Mouse (Mus musculus) layer of hippocampus, adult 9-11 months (tissue): ENCODE measurements around the gene Ncapd3.

ENCODE experiments used
- DNase-seq: peaks from one replicate; pipeline ENCODE4 v3.0.0; 2022

Ncapd3 gene

GRCm38 (mm10) chr9:27029828-27030762 is at the start of gene Ncapd3, which contains the start of gene Vps26b:
TSS of gene Ncapd3 (plus strand) at chr9:27030175.
TSS of gene Vps26b (minus strand) at chr9:27030065.
- DNase-seq = peak; percentile 97

GRCm38 (mm10) chr9:26985090-26985613 is 44.8 kb upstream of the Ncapd3 start:
- no peak for DNase-seq

GRCm38 (mm10) chr9:26985668-26986277 is 44.2 kb upstream of the Ncapd3 start:
- DNase-seq = no peak

- DNase-seq = no peak
These were observed 39.8 kb upstream of the Ncapd3 start for GRCm38 (mm10) chr9:26990181-26990580.

DNA sequence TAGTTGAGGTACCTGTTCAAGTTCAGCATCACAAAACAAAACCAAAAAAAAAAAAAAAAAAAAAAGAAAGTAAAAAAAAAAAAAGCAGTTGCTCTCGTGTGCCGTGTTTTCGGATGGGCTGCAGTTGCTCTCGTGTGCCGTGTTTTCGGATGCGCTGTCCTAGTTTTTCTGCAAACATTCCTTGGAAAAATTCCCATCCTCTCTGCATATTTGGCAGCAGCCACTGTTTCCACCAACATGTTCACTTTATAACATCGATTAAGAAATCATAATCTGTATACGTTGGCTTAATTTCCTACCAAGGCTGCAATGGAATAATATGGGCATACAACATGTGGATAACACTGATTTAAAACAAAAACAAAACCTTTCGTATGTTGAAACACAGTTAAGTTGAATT is 36.9 kb upstream of the Ncapd3 start:
- peak; percentile 42 for DNase-seq

DNA sequence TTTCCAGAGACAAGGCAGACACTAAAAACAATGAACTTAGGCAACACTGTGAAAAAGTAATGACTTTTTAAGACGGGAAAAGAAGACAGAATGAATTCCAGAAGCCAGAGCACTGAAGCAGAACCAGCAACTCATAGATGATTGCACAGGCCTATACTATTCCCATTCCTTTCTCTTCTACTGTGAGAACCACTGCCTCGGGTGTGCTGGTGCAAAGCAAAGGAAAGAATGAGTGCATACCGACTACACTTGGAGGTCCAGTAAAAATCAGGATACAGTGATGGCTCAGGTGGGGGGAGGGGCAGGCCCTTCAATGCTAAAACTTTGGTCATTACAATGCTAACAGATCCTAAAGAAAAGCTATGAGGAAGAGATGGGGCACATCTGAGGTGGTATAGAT is 36.1 kb upstream of the Ncapd3 start:
- DNase-seq = no peak

GRCm38 (mm10) chr9:26997062-26997461 is 32.9 kb upstream of the Ncapd3 start:
- no peak for DNase-seq

- DNase-seq = no peak
These were observed 32.5 kb upstream of the Ncapd3 start for GRCm38 (mm10) chr9:26997501-26997900.

DNA sequence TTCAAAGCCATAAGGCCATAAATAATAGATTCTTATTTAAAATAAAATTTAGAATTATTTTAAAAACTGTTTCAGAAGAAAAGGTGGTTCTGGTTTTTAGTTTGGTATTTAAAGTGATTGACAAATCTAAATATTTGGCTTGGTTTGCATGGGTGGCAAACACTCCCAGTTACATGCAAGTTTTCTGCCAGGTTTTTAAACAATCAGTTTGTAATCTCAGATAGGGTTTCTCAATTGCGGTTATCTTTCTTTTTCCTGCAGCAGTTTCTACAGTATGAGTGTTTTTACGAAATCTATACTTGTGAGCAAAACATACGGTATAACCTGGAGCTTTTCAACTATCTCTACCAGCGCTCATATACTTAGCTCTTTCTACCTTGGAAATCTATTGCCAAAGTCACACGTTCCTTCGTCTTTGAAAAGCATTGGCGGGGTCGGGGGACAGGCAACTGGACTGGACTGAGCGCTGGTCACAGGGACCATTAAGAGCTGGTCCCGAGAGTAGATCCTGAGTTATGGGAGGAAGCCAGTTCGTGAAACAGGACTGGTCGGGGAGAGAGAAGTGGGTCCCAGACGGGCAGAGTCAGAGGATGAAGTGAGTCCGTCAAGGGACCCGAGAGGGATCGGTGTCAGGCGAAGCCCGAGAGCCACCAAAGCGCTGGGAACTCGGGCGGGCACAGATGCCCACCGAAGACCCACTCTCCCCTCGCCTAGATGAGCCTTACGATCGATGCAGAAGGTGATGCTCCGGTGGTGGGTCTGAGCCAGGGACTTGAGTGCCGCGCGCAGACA is 31.1 kb upstream of the Ncapd3 start:
- DNase-seq = no peak

- DNase-seq = peak; percentile 97
These were observed 30.2 kb upstream of the Ncapd3 start, which contains the start of the genes Acad8 and Thyn1 for GRCm38 (mm10) chr9:26999461-27000395. TSS of gene Acad8 (minus strand) at chr9:26999566. TSS of gene Thyn1 (plus strand) at chr9:26999710.

GRCm38 (mm10) chr9:27005231-27005630 is 24.7 kb upstream of the Ncapd3 start:
- DNase-seq = peak; percentile 21

DNA sequence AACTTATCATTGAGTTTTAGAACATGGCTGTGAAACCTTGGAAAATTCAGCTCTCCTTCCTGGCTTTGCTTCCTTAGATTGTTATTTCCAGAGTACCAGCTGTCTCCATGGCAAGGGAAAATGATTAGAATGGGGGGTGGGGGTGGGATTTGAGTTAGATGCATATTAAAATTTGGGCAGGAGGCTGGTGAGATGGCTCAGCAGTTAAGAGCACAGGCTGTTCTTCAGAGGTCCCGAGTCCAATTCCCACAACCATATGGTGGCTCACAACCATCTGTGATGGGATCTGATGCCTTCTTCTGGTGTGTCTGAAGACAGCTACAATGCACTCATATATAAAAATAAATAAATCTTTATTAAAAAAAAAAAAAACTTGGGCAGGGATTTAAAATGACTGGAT is 24.0 kb upstream of the Ncapd3 start:
- peak; percentile 72 for DNase-seq

GRCm38 (mm10) chr9:27006866-27007265 is 23.1 kb upstream of the Ncapd3 start:
- DNase-seq = no peak

DNA sequence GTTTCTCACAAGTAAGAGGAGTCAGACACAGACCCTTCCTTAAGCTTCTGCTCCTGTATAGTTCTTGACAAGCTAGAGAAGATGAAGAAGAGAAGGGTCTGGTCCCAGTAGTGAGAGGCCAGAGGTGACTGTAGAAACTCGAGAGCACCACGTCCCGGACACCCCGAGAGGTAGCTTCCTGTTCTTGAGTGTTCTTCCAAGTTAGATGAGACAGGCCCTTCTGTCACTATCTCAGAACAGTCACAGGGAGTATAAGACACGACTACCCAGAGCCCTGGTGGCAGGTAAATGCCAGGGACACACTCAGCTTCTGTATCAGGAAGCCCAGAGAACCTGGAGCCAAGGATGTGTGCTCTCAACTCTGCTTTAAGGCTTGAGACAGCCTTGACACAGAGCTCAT is 20.7 kb upstream of the Ncapd3 start:
- no peak for DNase-seq

- DNase-seq = no peak
These were observed 18.4 kb upstream of the Ncapd3 start for GRCm38 (mm10) chr9:27011572-27011971.

DNA sequence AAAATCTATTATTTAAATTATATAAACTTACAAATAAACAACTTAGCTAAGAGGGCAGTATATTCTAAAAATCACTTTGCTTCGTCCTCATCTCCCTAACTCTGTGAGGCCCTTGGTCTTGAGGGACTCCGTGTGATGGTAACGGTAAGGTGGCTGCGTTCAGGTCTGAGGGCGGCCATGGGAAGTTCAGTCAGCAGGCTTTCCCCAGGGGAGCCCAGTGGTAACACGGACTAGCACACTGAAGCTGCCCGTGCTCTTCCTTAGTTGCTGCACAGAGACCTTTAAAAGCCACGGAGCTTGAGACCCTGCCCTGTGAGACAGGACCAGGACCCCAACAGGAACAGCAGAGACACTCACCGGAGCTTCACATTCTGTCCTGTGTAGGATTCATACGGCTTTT is 11.0 kb upstream of the Ncapd3 start:
- DNase-seq = no peak

DNA sequence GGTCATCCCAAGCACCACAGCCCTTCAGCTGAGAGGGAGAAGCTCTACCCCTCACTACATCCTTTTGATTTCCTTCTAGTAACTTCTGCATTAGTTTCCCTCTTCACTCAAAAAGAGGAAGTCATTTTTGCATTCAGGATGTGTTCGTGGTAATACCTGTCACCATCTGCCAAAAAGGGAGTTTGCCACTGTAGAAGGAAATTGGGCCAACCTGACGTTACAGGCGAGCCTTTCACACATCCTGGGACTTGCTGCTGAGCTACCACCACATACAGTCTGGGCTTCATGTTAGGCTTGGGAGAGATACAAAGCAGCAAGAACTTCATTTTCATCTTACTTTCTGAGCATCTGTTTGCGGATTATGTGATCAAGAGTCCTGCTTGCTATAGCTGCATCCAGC is 6.3 kb upstream of the Ncapd3 start:
- no peak for DNase-seq

DNA sequence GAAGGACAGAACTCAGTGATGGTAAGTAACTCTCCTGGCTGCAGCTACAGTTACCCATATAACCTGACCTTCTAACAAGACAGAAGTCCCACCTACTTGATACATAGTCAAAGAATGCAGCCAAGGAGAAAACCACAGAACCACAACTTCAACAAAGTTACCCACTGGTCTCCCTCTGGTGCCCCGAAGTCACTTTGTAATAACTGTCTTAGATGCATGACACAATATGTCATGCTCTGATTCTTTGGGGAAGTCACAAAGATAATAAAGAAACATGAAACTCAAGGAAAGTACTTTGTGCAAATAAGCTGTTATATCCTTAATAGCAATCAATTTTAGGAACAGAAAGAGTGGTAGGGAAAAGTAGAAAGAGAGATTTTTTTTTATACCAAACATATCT is 3.3 kb upstream of the Ncapd3 start:
- DNase-seq = no peak

GRCm38 (mm10) chr9:27029022-27029827 is 750 bp upstream of the Ncapd3 start:
- peak; percentile 76 for DNase-seq

GRCm38 (mm10) chr9:27030763-27031100 is 757 bp downstream of the Ncapd3 start:
- DNase-seq = no peak

GRCm38 (mm10) chr9:27043892-27044291 is 13.9 kb downstream of the Ncapd3 start:
- no peak for DNase-seq
